Mouse (Mus musculus): Measurements from ENCODE around the gene Mink1. TPM values are rescaled to one million over a fixed set of nuclear protein-coding genes. Genes with fewer than 3 reads are reported as not detected.

Gene Mink1
- polyA plus RNA-seq, 1 experiment from 2014 or later, result 17.9 TPM

GRCm38 (mm10) chr11:70598451-70598953 is 35.8 kb downstream of the Mink1 start:
- Histone ChIP-seq H3K27ac (no peak overlapping the region), H3K4me1 (no peaks in the 10 kb centered on the region), H3K9ac (no peak overlapping the region), H3K4me2 (no peak overlapping the region), H3K4me3 (no peak overlapping the region), H3K27me3 (replicated peaks) (no peaks in the 10 kb centered on the region), H3K36me3 (replicated peaks) (peaks cover 7% of the 10 kb centered on the region), H3K9me3 (no peaks in the 10 kb centered on the region)
- ATAC-seq (replicated peaks), result no peak
- WGBS, result 92% methylated on average over 9 of the region's 9 CpGs

GRCm38 (mm10) chr11:70605024-70605566 is 42.4 kb downstream of the Mink1 start:
- Histone ChIP-seq H3K36me3 (replicated peaks) (peaks cover 53% of the 10 kb centered on the region), H3K4me2 (no peak overlapping the region), H3K27me3 (replicated peaks) (no peaks in the 10 kb centered on the region), H3K4me1 (no peaks in the 10 kb centered on the region), H3K27ac (no peak overlapping the region), H3K9ac (no peak overlapping the region), H3K9me3 (no peaks in the 10 kb centered on the region), H3K4me3 (no peak overlapping the region)
- 57% methylated on average over 14 of the region's 14 CpGs for WGBS
- 0 out of 2 replicates have a peak, but pooled peaks have one; percentile 20 for ATAC-seq (replicated peaks)

- Histone ChIP-seq H3K27ac (no peak overlapping the region), H3K9me3 (no peaks in the 10 kb centered on the region), H3K4me2 (no peak overlapping the region), H3K9ac (no peak overlapping the region), H3K4me1 (no peaks in the 10 kb centered on the region), H3K4me3 (no peak overlapping the region), H3K27me3 (replicated peaks) (no peaks in the 10 kb centered on the region), H3K36me3 (replicated peaks) (peaks cover 59% of the 10 kb centered on the region)
- ATAC-seq (replicated peaks), result no peak
- 79% methylated on average over 12 of the region's 12 CpGs for whole genome bisulfite sequencing
These were observed 44.0 kb downstream of the Mink1 start for GRCm38 (mm10) chr11:70606717-70607116.

- no peaks in the 10 kb centered on the region for H3K4me1 ChIP-seq
- ATAC-seq (replicated peaks), result no peak
- H3K27ac ChIP-seq, result no peak overlapping the region
- H3K9ac ChIP-seq, result no peak overlapping the region
- no peaks in the 10 kb centered on the region for H3K9me3 ChIP-seq
- H3K36me3 ChIP-seq (replicated peaks), result peaks cover 62% of the 10 kb centered on the region
- H3K4me3 ChIP-seq, result no peak overlapping the region
- WGBS, result 94% methylated on average over 9 of the region's 9 CpGs
- H3K27me3 ChIP-seq (replicated peaks), result no peaks in the 10 kb centered on the region
- H3K4me2 ChIP-seq, result no peak overlapping the region
These were observed 44.9 kb downstream of the Mink1 start for GRCm38 (mm10) chr11:70607611-70608010.

- H3K36me3 ChIP-seq (replicated peaks), result peaks cover 67% of the 10 kb centered on the region
These were observed 45.8 kb downstream of the Mink1 start for GRCm38 (mm10) chr11:70608381-70609066.

GRCm38 (mm10) chr11:70610752-70611151 is 48.1 kb downstream of the Mink1 start:
- WGBS, result 86% methylated on average over 4 of the region's 4 CpGs
- no peak for ATAC-seq (replicated peaks)
- H3K4me3 ChIP-seq, result no peak overlapping the region
- no peak overlapping the region for H3K9ac ChIP-seq
- no peak overlapping the region for H3K4me2 ChIP-seq
- peaks cover 11% of the 10 kb centered on the region for H3K4me1 ChIP-seq
- H3K27me3 ChIP-seq (replicated peaks), result 0 out of 2 replicates have a peak, but pooled peaks cover 3% of the 10 kb centered on the region
- no peaks in the 10 kb centered on the region for H3K9me3 ChIP-seq
- no peak overlapping the region for H3K27ac ChIP-seq
- peaks cover 51% of the 10 kb centered on the region for H3K36me3 ChIP-seq (replicated peaks)

More at GRCm38 (mm10) chr11:70608381-70609066, 45.8 kb downstream of the Mink1 start:
- Histone ChIP-seq H3K27me3 (replicated peaks) (no peaks in the 10 kb centered on the region), H3K4me1 (no peaks in the 10 kb centered on the region), H3K4me3 (no peak overlapping the region), H3K27ac (no peak overlapping the region), H3K9me3 (no peaks in the 10 kb centered on the region), H3K4me2 (no peak overlapping the region), H3K9ac (no peak overlapping the region)
- ATAC-seq (replicated peaks), result no peak
- 89% methylated on average over 26 of the region's 26 CpGs for WGBS

- Histone ChIP-seq H3K4me1 (peaks cover 11% of the 10 kb centered on the region), H3K27ac (no peak overlapping the region), H3K9me3 (no peaks in the 10 kb centered on the region), H3K4me3 (no peak overlapping the region), H3K27me3 (replicated peaks) (peaks cover 8% of the 10 kb centered on the region; the same call in 1 of the 2 replicates), H3K4me2 (no peak overlapping the region), H3K9ac (no peak overlapping the region), H3K36me3 (replicated peaks) (peaks cover 41% of the 10 kb centered on the region)
- ATAC-seq (replicated peaks), result no peak
- WGBS, result 70% methylated on average over 7 of the region's 7 CpGs
These were observed 49.8 kb downstream of the Mink1 start for GRCm38 (mm10) chr11:70612505-70612904.

- WGBS, result 4% methylated on average over 17 of the region's 17 CpGs
- peak overlapping the region; percentile 17; the same call in 1 of the 2 replicates for H3K4me3 ChIP-seq
- ATAC-seq (replicated peaks), result no peak; the same call in 1 of the 2 replicates
These were observed 52.4 kb downstream of the Mink1 start for GRCm38 (mm10) chr11:70615074-70615473.

GRCm38 (mm10) chr11:70615516-70616093 is 52.9 kb downstream of the Mink1 start, which contains the start of gene 4930544D05Rik:
4930544D05Rik (plus strand) TSS chr11:70615848.
- 14% methylated on average over 21 of the region's 21 CpGs for WGBS
- Histone ChIP-seq H3K4me3 (peak within 1 kb of the TSS; percentile 17; the same call in 1 of the 2 replicates), H3K27me3 (replicated peaks) (peaks cover 8% of the 10 kb centered on the region; the same call in 1 of the 2 replicates), H3K9ac (no peak within 1 kb of the TSS), H3K9me3 (no peaks in the 10 kb centered on the region), H3K36me3 (replicated peaks) (peaks cover 13% of the 10 kb centered on the region; the same call in 1 of the 2 replicates), H3K27ac (no peak within 1 kb of the TSS), H3K4me2 (peak within 1 kb of the TSS; percentile 45), H3K4me1 (peaks cover 11% of the 10 kb centered on the region)
- ATAC-seq (replicated peaks), result no peak

More at GRCm38 (mm10) chr11:70615074-70615473, 52.4 kb downstream of the Mink1 start:
- H3K36me3 ChIP-seq (replicated peaks), result peaks cover 19% of the 10 kb centered on the region
- H3K4me2 ChIP-seq, result peak overlapping the region; percentile 45
- peaks cover 8% of the 10 kb centered on the region; the same call in 1 of the 2 replicates for H3K27me3 ChIP-seq (replicated peaks)
- no peak overlapping the region for H3K27ac ChIP-seq
- peaks cover 11% of the 10 kb centered on the region for H3K4me1 ChIP-seq
- no peaks in the 10 kb centered on the region for H3K9me3 ChIP-seq
- no peak overlapping the region for H3K9ac ChIP-seq

- Histone ChIP-seq H3K4me2 (no peak within 1 kb of the TSS), H3K4me3 (no peak within 1 kb of the TSS), H3K9me3 (no peaks in the 10 kb centered on the region), H3K4me1 (peaks cover 11% of the 10 kb centered on the region), H3K27ac (no peak within 1 kb of the TSS), H3K27me3 (replicated peaks) (peaks cover 8% of the 10 kb centered on the region; the same call in 1 of the 2 replicates), H3K9ac (no peak within 1 kb of the TSS), H3K36me3 (replicated peaks) (no peaks in the 10 kb centered on the region)
- ATAC-seq (replicated peaks), result no peak
- 60% methylated on average over 1 of the region's 1 CpGs for whole genome bisulfite sequencing
These were observed 56.4 kb downstream of the Mink1 start, which contains the start of gene Chrne for GRCm38 (mm10) chr11:70619101-70619500. Chrne (minus strand) TSS chr11:70619216.

GRCm38 (mm10) chr11:70621972-70622814 is 59.5 kb downstream of the Mink1 start:
- Histone ChIP-seq H3K4me1 (no peaks in the 10 kb centered on the region), H3K36me3 (replicated peaks) (no peaks in the 10 kb centered on the region), H3K4me3 (no peak overlapping the region), H3K9me3 (no peaks in the 10 kb centered on the region), H3K4me2 (no peak overlapping the region), H3K9ac (no peak overlapping the region), H3K27ac (no peak overlapping the region), H3K27me3 (replicated peaks) (no peaks in the 10 kb centered on the region)
- ATAC-seq (replicated peaks), result no peak
- WGBS, result 44% methylated on average over 7 of the region's 7 CpGs
